Mouse (Mus musculus) thymus, adult 18-20 months (tissue): ENCODE measurements at regions not wholly inside any gene's neighbourhood (a gene's known extent, or its start where the extent isn't known, plus 50 kb on each side); places are given as distances from the start of the nearest gene placed in this dataset.
A peak's percentile ranks its signal among the peaks of the same experiment; 100 is the strongest.

ENCODE experiments used
- DNase-seq, 2 experiments: peaks; one replicate each; pipeline ENCODE4 v3.0.0; 2022; ENCODE audit warnings: mixed read lengths in 2 of 2

DNA sequence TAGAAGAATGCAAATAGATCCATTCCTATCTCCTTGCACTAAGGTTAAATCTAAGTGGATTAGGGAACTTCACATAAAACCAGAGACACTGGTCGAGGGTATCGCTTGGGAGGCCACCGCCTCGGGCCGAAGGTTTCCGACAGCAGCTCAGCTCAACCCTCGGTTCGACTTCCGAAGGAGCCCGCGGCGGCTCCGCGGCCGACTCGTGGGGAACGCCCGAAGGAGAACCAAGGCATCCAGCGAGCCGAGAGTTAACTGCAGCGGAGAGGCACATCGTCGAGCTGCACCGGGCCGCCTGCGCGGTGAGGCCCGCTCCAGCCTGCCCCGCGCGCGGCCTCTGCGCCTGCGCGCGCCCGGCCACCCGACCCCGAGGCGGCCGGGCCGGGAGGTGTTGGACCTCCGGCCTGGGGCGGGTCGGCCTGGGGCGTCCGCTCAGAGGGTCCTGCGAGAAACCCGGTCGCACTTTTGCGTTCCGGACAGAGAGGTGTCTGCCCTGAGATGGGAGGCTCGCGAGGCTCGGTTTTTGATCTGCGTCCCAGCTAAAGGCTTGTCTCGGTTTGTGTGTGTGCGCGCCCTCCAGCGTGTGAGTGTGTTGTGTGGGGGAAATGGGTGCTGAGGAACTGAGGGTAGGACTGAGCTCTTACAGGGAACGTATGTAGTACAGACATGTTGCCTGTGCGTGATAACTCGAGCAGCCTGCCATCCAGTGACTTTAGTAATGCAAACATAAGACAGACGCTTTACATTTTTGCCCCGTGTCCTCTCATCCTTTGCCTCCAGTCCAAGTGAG is 50.9 kb upstream of the Vmn2r9 start:
- DNase-seq = peak; percentile 4 to 9
